8 mouse cellular contexts compared by ENCODE assay signal in genomic region chr3:67373872-67374271, GRCm38 (mm10). TPM values are rescaled to one million over a fixed set of nuclear protein-coding genes. Genes with fewer than 3 reads are reported as not detected.
DNase-seq lines count a peak whose midpoint lies in the region; ATAC-seq and TF ChIP-seq lines count a peak whose summit lies in the region.

Mlf1 (plus strand) TSS chr3:67374097.

- TF ChIP-seq CTCF in heart, postnatal 0 days (IDR thresholded peaks at IDR 0.05; ENCODE audit: low read depth): no peak
- TF ChIP-seq CTCF in liver, embryonic 14.5 days (IDR thresholded peaks at IDR 0.05; ENCODE audit: low read depth): no peak

- peak within 1 kb of the TSS; percentile 82 for H3K4me2 ChIP-seq in forebrain, embryonic 13.5 days
- H3K4me2 ChIP-seq in heart, postnatal 0 days (ENCODE audit: low read depth, low read length): peak within 1 kb of the TSS; percentile 86
- H3K4me2 ChIP-seq in liver, embryonic 14.5 days (ENCODE audit: low read depth): peak within 1 kb of the TSS; percentile 65
- H3K4me2 ChIP-seq in neural tube, embryonic 11.5 days (ENCODE audit: low read depth): peak within 1 kb of the TSS; percentile 76
- H3K4me2 ChIP-seq in stomach, embryonic 16.5 days (ENCODE audit: low read depth, low read length): peak within 1 kb of the TSS; percentile 96

- peak within 1 kb of the TSS; percentile 52 for H3K4me3 ChIP-seq in forebrain, embryonic 13.5 days
- peak within 1 kb of the TSS; percentile 78 for H3K4me3 ChIP-seq in heart, postnatal 0 days (ENCODE audit: low read depth, low read length)
- peak within 1 kb of the TSS in 1 of 2 experiments; percentile 45; a peak in 3 of 4 replicates for H3K4me3 ChIP-seq in liver, embryonic 14.5 days (ENCODE audit: insufficient read depth in 1 of 2, low read depth in 2 of 2, low read length in 2 of 2)
- peak within 1 kb of the TSS; percentile 36 for H3K4me3 ChIP-seq in neural tube, embryonic 11.5 days (ENCODE audit: low read depth, low read length)
- peak within 1 kb of the TSS; percentile 57 for H3K4me3 ChIP-seq in stomach, embryonic 16.5 days (replicated peaks; ENCODE audit: low read length)

- peaks cover 35% of the 10 kb centered on the region for H3K27me3 ChIP-seq in forebrain, embryonic 13.5 days
- no peaks in the 10 kb centered on the region for H3K27me3 ChIP-seq in heart, postnatal 0 days (ENCODE audit: control insufficient read depth, insufficient read depth, low read length)
- H3K27me3 ChIP-seq in liver, embryonic 14.5 days (ENCODE audit: control insufficient read depth, insufficient read depth, low read length): no peaks in the 10 kb centered on the region
- no peaks in the 10 kb centered on the region; the same call in 1 of the 2 replicates for H3K27me3 ChIP-seq in neural tube, embryonic 11.5 days (ENCODE audit: control insufficient read depth, insufficient read depth, low read length)
- peaks cover 5% of the 10 kb centered on the region; the same call in 1 of the 2 replicates for H3K27me3 ChIP-seq in stomach, embryonic 16.5 days (ENCODE audit: control insufficient read depth, insufficient read depth, low read length)

- no peaks in the 10 kb centered on the region for H3K36me3 ChIP-seq in forebrain, embryonic 13.5 days (ENCODE audit: poor library complexity, severe bottlenecking)
- H3K36me3 ChIP-seq in heart, postnatal 0 days (replicated peaks; ENCODE audit: control insufficient read depth, insufficient read depth, low read length): no peaks in the 10 kb centered on the region
- H3K36me3 ChIP-seq in liver, embryonic 14.5 days (replicated peaks; ENCODE audit: control insufficient read depth, insufficient read depth, low read depth): no peaks in the 10 kb centered on the region
- H3K36me3 ChIP-seq in neural tube, embryonic 11.5 days (ENCODE audit: control insufficient read depth, insufficient read depth, low read length): no peaks in the 10 kb centered on the region
- H3K36me3 ChIP-seq in stomach, embryonic 16.5 days (ENCODE audit: control insufficient read depth, insufficient read depth, low read length): no peaks in the 10 kb centered on the region

- no peak within 1 kb of the TSS for H3K27ac ChIP-seq in forebrain, embryonic 13.5 days
- H3K27ac ChIP-seq in heart, postnatal 0 days (ENCODE audit: low read depth): peak within 1 kb of the TSS; percentile 92
- H3K27ac ChIP-seq in liver, embryonic 14.5 days: no peak within 1 kb of the TSS
- H3K27ac ChIP-seq in neural tube, embryonic 11.5 days (ENCODE audit: low read depth, low read length): no peak within 1 kb of the TSS
- no peak within 1 kb of the TSS for H3K27ac ChIP-seq in stomach, embryonic 16.5 days (ENCODE audit: low read length)

- 1% methylated on average over 35 of the region's 35 CpGs for WGBS in forebrain, embryonic 13.5 days
- WGBS in heart, postnatal 0 days: under 1% methylated on average over 35 of the region's 35 CpGs
- under 1% methylated on average over 35 of the region's 35 CpGs for WGBS in liver, embryonic 14.5 days (ENCODE audit: insufficient replicate concordance)
- WGBS in neural tube, embryonic 11.5 days: under 1% methylated on average over 35 of the region's 35 CpGs
- under 1% methylated on average over 35 of the region's 35 CpGs for WGBS in stomach, embryonic 16.5 days

- ATAC-seq in cerebellum, adult (ENCODE audit: insufficient number of reproducible peaks, low FRiP score, low TSS enrichment): peak; percentile 92
- peak; percentile 99 for ATAC-seq in forebrain, embryonic 13.5 days
- ATAC-seq in heart, postnatal 0 days (ENCODE audit: insufficient read depth, low read depth): peak; percentile 87
- peak; percentile 91 for ATAC-seq in liver, embryonic 14.5 days (ENCODE audit: insufficient read depth)
- peak; percentile 98 for ATAC-seq in neural tube, embryonic 11.5 days (ENCODE audit: insufficient read depth, low FRiP score, low TSS enrichment)
- ATAC-seq in stomach, embryonic 16.5 days (ENCODE audit: insufficient read depth, low FRiP score): peak; percentile 98

- peaks cover 6% of the 10 kb centered on the region; the same call in 1 of the 2 replicates for H3K4me1 ChIP-seq in forebrain, embryonic 13.5 days
- H3K4me1 ChIP-seq in heart, postnatal 0 days (ENCODE audit: control insufficient read depth, insufficient read depth): peaks cover 31% of the 10 kb centered on the region
- peaks cover 0 to 6% of the 10 kb centered on the region in 2 experiments; a peak in 1 of 4 replicates for H3K4me1 ChIP-seq in liver, embryonic 14.5 days (replicated peaks; ENCODE audit: control insufficient read depth in 2 of 2, insufficient read depth in 2 of 2, low read length in 1 of 2)
- H3K4me1 ChIP-seq in neural tube, embryonic 11.5 days (ENCODE audit: control insufficient read depth, insufficient read depth, low read length): no peaks in the 10 kb centered on the region
- no peaks in the 10 kb centered on the region for H3K4me1 ChIP-seq in stomach, embryonic 16.5 days (ENCODE audit: control insufficient read depth, insufficient read depth, low read length)

- H3K9ac ChIP-seq in forebrain, embryonic 13.5 days: peak within 1 kb of the TSS; percentile 68
- H3K9ac ChIP-seq in heart, postnatal 0 days (replicated peaks; ENCODE audit: low read depth, low read length): peak within 1 kb of the TSS; percentile 64
- H3K9ac ChIP-seq in liver, embryonic 14.5 days (replicated peaks): no peak within 1 kb of the TSS
- peak within 1 kb of the TSS; percentile 33; the same call in 1 of the 2 replicates for H3K9ac ChIP-seq in neural tube, embryonic 11.5 days (ENCODE audit: low read length)
- peak within 1 kb of the TSS; percentile 71 for H3K9ac ChIP-seq in stomach, embryonic 16.5 days (ENCODE audit: low read length)

- DNase-seq in CD8-positive naive resting alpha-beta T cell, adult 2 months (ENCODE audit: low read depth in 2 of 2, low spot score in 2 of 2): peak; percentile 26 to 29
- peak; percentile 94 for DNase-seq in heart, postnatal 0 days (ENCODE audit: low spot score)
- DNase-seq in kidney, postnatal 36 days: peak; percentile 82 to 89
- DNase-seq in liver, embryonic 14.5 days (ENCODE audit: low read depth in 3 of 3, low spot score in 3 of 3): peak; percentile 66 to 74 (median 71)
- peak; percentile 94 for DNase-seq in neural tube, embryonic 11.5 days (ENCODE audit: low spot score)

- TF ChIP-seq EP300 in heart, postnatal 0 days (IDR thresholded peaks at IDR 0.05; ENCODE audit: low read depth): no peak
- TF ChIP-seq EP300 in liver, embryonic 14.5 days (IDR thresholded peaks at IDR 0.05; ENCODE audit: low read depth): no peak

- H3K9me3 ChIP-seq in forebrain, embryonic 13.5 days (replicated peaks): no peaks in the 10 kb centered on the region
- H3K9me3 ChIP-seq in heart, postnatal 0 days (replicated peaks; ENCODE audit: control insufficient read depth, low read length): no peaks in the 10 kb centered on the region
- H3K9me3 ChIP-seq in liver, embryonic 14.5 days (ENCODE audit: control insufficient read depth, low read length): no peaks in the 10 kb centered on the region
- H3K9me3 ChIP-seq in neural tube, embryonic 11.5 days (ENCODE audit: control insufficient read depth, low read length): no peaks in the 10 kb centered on the region
- no peaks in the 10 kb centered on the region for H3K9me3 ChIP-seq in stomach, embryonic 16.5 days (replicated peaks; ENCODE audit: control insufficient read depth, low read length)

RNA-seq across cellular contexts. Expression of gene Mlf1, which starts in this region (rescaled TPM):
- 20.3 and 25.7 TPM in 2 replicates for polyA plus RNA-seq in forebrain, embryonic 13.5 days (2015; fragmentation: Nextera tagmentation; extraction: Ambion mirVana)
- 153 and 221 TPM in 2 replicates for total RNA-seq in heart, postnatal 0 days (2014; rRNA removed; ENCODE audit: low replicate concordance)
- polyA plus RNA-seq in heart, postnatal 0 days (2015; fragmentation: Nextera tagmentation; extraction: Ambion mirVana): 609 and 675 TPM in 2 replicates
- polyA plus RNA-seq in liver, embryonic 14.5 days (2012; rRNA removed): 0.52 and 0.81 TPM in 2 replicates
- polyA plus RNA-seq in liver, embryonic 14.5 days (2014; fragmentation: Nextera tagmentation; extraction: Ambion mirVana): 1.3 and 1.4 TPM in 2 replicates
- 20.6 and 25.2 TPM in 2 replicates for polyA plus RNA-seq in neural tube, embryonic 11.5 days (2014; fragmentation: Nextera tagmentation; extraction: Ambion mirVana)
- 11.6 and 21.6 TPM in 2 replicates for polyA plus RNA-seq in stomach, embryonic 16.5 days (2015; fragmentation: Nextera tagmentation; extraction: Ambion mirVana)

Comparison
In these comparisons a context has a peak if more than half of its experiments do, and no peak if none do; other contexts are left out.
1. RNA of gene Mlf1 (polyA plus RNA-seq): 609 to 675 TPM in heart, postnatal 0 days; 11.6 to 21.6 TPM in stomach, embryonic 16.5 days, 20.6 to 25.2 TPM in neural tube, embryonic 11.5 days, 20.3 to 25.7 TPM in forebrain, embryonic 13.5 days and 0.52 to 1.4 TPM in liver, embryonic 14.5 days; every median in the first group is over 10 times any median in the second.
2. DNase-seq: peak in every context shown above with its lines; median percentile 94 in heart, postnatal 0 days; 94 in neural tube, embryonic 11.5 days; 86 in kidney, postnatal 36 days; 71 in liver, embryonic 14.5 days; 28 in CD8-positive naive resting alpha-beta T cell, adult 2 months.
3. Peak in every context shown above with its lines, with median percentiles within 50 percentile points of each other: ATAC-seq and H3K4me2 ChIP-seq.